Comparison of ENCODE assay signal across 25 mouse cellular contexts in genomic region chr2:94248948-94249347, GRCm38 (mm10).
"Had no signal": no experiment of that assay in that cellular context is flagged by ENCODE, and none has a peak within 500 bp of the region (broad histone marks: within the 10 kb centered on the region; RNA-seq: fewer than 3 reads in every experiment).

No protein-coding gene starts in this region.

- H3K4me3 ChIP-seq: gastrocnemius, adult 2 months; heart, adult 2 months; heart, embryonic 13.5 days; heart, embryonic 15.5 days; hindbrain, embryonic 13.5 days; intestine, embryonic 15.5 days; layer of hippocampus, adult 2 months; left cerebral cortex, adult 2 months; limb, embryonic 10.5 days; limb, embryonic 12.5 days; liver, embryonic 13.5 days; liver, embryonic 15.5 days had no signal

- ATAC-seq: inflammation-experienced regulatory T-cells, adult 6 months; intestine, embryonic 15.5 days; intestine, postnatal 0 days had no signal

- H3K9ac ChIP-seq: heart, embryonic 13.5 days; heart, embryonic 15.5 days; hindbrain, embryonic 13.5 days; intestine, embryonic 15.5 days; limb, embryonic 12.5 days; liver, embryonic 13.5 days; liver, embryonic 15.5 days had no signal

- H3K4me1 ChIP-seq: limb, embryonic 12.5 days; liver, embryonic 13.5 days; liver, embryonic 15.5 days had no signal

- H3K9me3 ChIP-seq: heart, embryonic 13.5 days; heart, embryonic 15.5 days; hindbrain, embryonic 13.5 days; intestine, embryonic 15.5 days; limb, embryonic 10.5 days; limb, embryonic 12.5 days; liver, embryonic 13.5 days; liver, embryonic 15.5 days had no signal

- H3K36me3 ChIP-seq: heart, embryonic 13.5 days; heart, embryonic 15.5 days; hindbrain, embryonic 13.5 days; intestine, embryonic 15.5 days; limb, embryonic 10.5 days; limb, embryonic 12.5 days; liver, embryonic 13.5 days; liver, embryonic 15.5 days had no signal

- DNase-seq: gastrocnemius, adult 2 months; gastrocnemius, postnatal 10 days; gastrocnemius, postnatal 25 days; heart, adult 2 months; heart, postnatal 14 days; heart, postnatal 4 days; kidney, adult 18-20 months; kidney, adult 8-10 months; kidney, postnatal 10 days; kidney, postnatal 25 days; kidney, postnatal 4 days; liver; liver, embryonic 13.5 days had no signal

- H3K4me2 ChIP-seq: heart, embryonic 13.5 days; heart, embryonic 15.5 days; hindbrain, embryonic 13.5 days; intestine, embryonic 15.5 days; limb, embryonic 12.5 days; liver, embryonic 11.5 days; liver, embryonic 13.5 days; liver, embryonic 15.5 days had no signal

- H3K27ac ChIP-seq: gastrocnemius, adult 2 months; heart, adult 2 months; heart, embryonic 13.5 days; heart, embryonic 15.5 days; intestine, embryonic 15.5 days; layer of hippocampus, adult 2 months; left cerebral cortex, adult 2 months; limb, embryonic 10.5 days; limb, embryonic 12.5 days; liver, embryonic 13.5 days; liver, embryonic 15.5 days had no signal
